Mouse (Mus musculus) liver, adult (tissue): Measurements from ENCODE around the gene Intu.

ENCODE experiments used
- GATA4 ChIP-seq: IDR thresholded peaks from 2 replicates; pipeline ENCODE4 v1.6.1; 2014; ENCODE audit warnings: mild to moderate bottlenecking, low read length; ENCODE audit not compliant: insufficient replicate concordance

Gene Intu

GRCm38 (mm10) chr3:40693960-40694359, 162.9 kb downstream of the Intu start:
- TF ChIP-seq GATA4 = no peak

GRCm38 (mm10) chr3:40694438-40694837, 163.4 kb downstream of the Intu start:
- no peak for TF ChIP-seq GATA4

GRCm38 (mm10) chr3:40695162-40695561, 164.1 kb downstream of the Intu start:
- no peak for TF ChIP-seq GATA4

GRCm38 (mm10) chr3:40698834-40699233, 167.7 kb downstream of the Intu start:
- TF ChIP-seq GATA4 = no peak

- TF ChIP-seq GATA4 = no peak
Measured at GRCm38 (mm10) chr3:40704816-40705430, 173.8 kb downstream of the Intu start.

GRCm38 (mm10) chr3:40708655-40709054, 177.6 kb downstream of the Intu start, which contains the start of gene Slc25a31:
Slc25a31 (plus strand) TSS chr3:40708855.
- no peak for TF ChIP-seq GATA4

GRCm38 (mm10) chr3:40716056-40716455, 185.0 kb downstream of the Intu start:
- TF ChIP-seq GATA4 = no peak

- no peak for TF ChIP-seq GATA4
Measured at GRCm38 (mm10) chr3:40719022-40719421, 187.9 kb downstream of the Intu start.

GRCm38 (mm10) chr3:40738381-40738912, 207.4 kb downstream of the Intu start:
- no peak for TF ChIP-seq GATA4

GRCm38 (mm10) chr3:40744024-40744835, 213.1 kb downstream of the Intu start, which contains the start of gene Hspa4l:
Hspa4l (plus strand) TSS chr3:40744495.
- no peak for TF ChIP-seq GATA4

- TF ChIP-seq GATA4 = peak; percentile 67; the same call in 1 of the 2 replicates
Measured at GRCm38 (mm10) chr3:40744836-40745660, 214.0 kb downstream of the Intu start.

GRCm38 (mm10) chr3:40745661-40746547, 214.8 kb downstream of the Intu start:
- no peak for TF ChIP-seq GATA4
